ENCODE assay signal across 8 mouse cellular contexts in the genomic region with DNA sequence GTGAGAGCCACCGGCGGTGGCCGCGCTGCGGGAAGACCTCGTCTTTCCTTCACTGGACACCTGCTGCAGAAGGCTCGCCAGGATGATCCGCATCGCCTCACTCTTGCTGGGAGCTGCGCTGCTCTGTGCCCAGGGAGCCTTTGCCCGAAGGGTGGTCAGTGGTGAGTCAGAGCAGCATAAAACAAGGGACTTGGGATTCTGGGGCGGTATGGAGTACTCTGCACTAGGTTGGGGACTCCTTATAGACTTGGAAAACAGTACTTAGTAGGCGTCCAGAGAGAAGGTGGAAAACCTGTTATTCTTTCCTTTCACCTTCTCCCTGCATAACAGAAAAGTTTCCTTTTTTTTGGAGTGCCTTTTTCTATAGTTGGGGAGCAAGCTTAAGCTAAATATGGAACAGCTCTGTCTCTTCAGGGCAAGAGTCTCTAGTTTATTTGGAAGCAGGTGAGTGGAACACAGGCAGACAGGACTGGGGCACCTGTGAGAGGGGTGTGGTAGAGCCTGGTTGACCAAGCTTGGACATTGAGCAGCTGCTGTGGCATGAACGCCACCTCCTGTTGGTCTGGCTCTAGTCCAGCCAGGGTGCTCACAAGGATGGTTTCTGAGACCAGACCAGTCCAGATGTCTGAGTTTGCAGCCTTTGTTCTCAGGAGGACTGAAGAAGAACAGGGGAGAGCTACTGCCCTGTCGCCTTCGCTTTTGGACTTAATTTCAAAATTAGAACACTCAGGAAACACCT. TPM values are rescaled to one million over a fixed set of nuclear protein-coding genes. Genes with fewer than 3 reads are reported as not detected.
A peak's percentile ranks its signal among the peaks of the same experiment; 100 is the strongest.
DNase-seq lines count a peak whose midpoint lies in the region; ATAC-seq and TF ChIP-seq lines count a peak whose summit lies in the region.

No protein-coding gene starts in this region.

- peak; percentile 3 for DNase-seq in adrenal gland, postnatal 10 days
- no peak for DNase-seq in adrenal gland, postnatal 14 days
- no peak for DNase-seq in lung, embryonic 14.5 days
- DNase-seq in lung, postnatal 25 days (ENCODE audit: low spot score), result no peak
- DNase-seq in retina, postnatal 1 day, result peak; percentile 47
- DNase-seq in adrenal gland, postnatal 25 days, result no peak
- no peak for DNase-seq in adipocyte (ENCODE audit: low spot score)

- H3K36me3 ChIP-seq in lung, embryonic 14.5 days (ENCODE audit: insufficient read depth), result no peaks in the 10 kb centered on the region
- H3K36me3 ChIP-seq in limb, embryonic 13.5 days, result no peaks in the 10 kb centered on the region

- ATAC-seq in lung, embryonic 14.5 days (ENCODE audit: insufficient read depth), result peak; percentile 64
- ATAC-seq in limb, embryonic 13.5 days (ENCODE audit: low FRiP score, low read depth), result peak; percentile 26; the same call in 1 of the 2 replicates

- WGBS in lung, embryonic 14.5 days, result 10% methylated on average over 16 of the region's 16 CpGs
- WGBS in limb, embryonic 13.5 days, result 11% methylated on average over 16 of the region's 16 CpGs

- H3K27me3 ChIP-seq in lung, embryonic 14.5 days (ENCODE audit: insufficient read depth, low read length), result no peaks in the 10 kb centered on the region; the same call in 1 of the 2 replicates
- peaks cover 13% of the 10 kb centered on the region for H3K27me3 ChIP-seq in limb, embryonic 13.5 days

- H3K27ac ChIP-seq in lung, embryonic 14.5 days (ENCODE audit: low read depth), result no peak overlapping the region
- H3K27ac ChIP-seq in limb, embryonic 13.5 days, result no peak overlapping the region

- peaks cover 7% of the 10 kb centered on the region; the same call in 1 of the 2 replicates for H3K4me1 ChIP-seq in lung, embryonic 14.5 days (ENCODE audit: insufficient read depth)
- H3K4me1 ChIP-seq in limb, embryonic 13.5 days, result peaks cover 7% of the 10 kb centered on the region; the same call in 1 of the 2 replicates

- peak overlapping the region; percentile 38 for H3K4me3 ChIP-seq in lung, embryonic 14.5 days (ENCODE audit: low read depth, low read length)
- peak overlapping the region; percentile 54 for H3K4me3 ChIP-seq in limb, embryonic 13.5 days

- H3K9me3 ChIP-seq in lung, embryonic 14.5 days (ENCODE audit: low read depth, low read length), result no peaks in the 10 kb centered on the region
- H3K9me3 ChIP-seq in limb, embryonic 13.5 days, result no peaks in the 10 kb centered on the region

- H3K9ac ChIP-seq in lung, embryonic 14.5 days, result no peak overlapping the region
- peak overlapping the region; percentile 68 for H3K9ac ChIP-seq in limb, embryonic 13.5 days

- no peak for TF ChIP-seq CTCF in lung, embryonic 14.5 days (IDR thresholded peaks at IDR 0.05; ENCODE audit: low read depth)

- H3K4me2 ChIP-seq in lung, embryonic 14.5 days, result peak overlapping the region; percentile 81
- H3K4me2 ChIP-seq in limb, embryonic 13.5 days (replicated peaks), result peak overlapping the region; percentile 95

RNA-seq across cellular contexts. Expression of gene Chodl, which starts 0.7 kb away (rescaled TPM):
- 1 to 10 TPM; 2.1 to 2.9 TPM for total RNA-seq in adrenal gland, postnatal 10 days (2021)
- total RNA-seq in adrenal gland, postnatal 14 days (2021), result 0.48 and 0.83 TPM in 2 replicates
- 0.92 and 1.2 TPM in 2 replicates for polyA plus RNA-seq in lung, embryonic 14.5 days (2014; fragmentation: Nextera tagmentation; extraction: Ambion mirVana)
- 86.4 and 89.5 TPM in 2 replicates for polyA plus RNA-seq in limb, embryonic 13.5 days (2015; fragmentation: Nextera tagmentation; extraction: Ambion mirVana)
- total RNA-seq in adrenal gland, postnatal 25 days (2021), result 0.30 TPM in 1 of 2 replicates, not detected in the other

Comparison
In these comparisons a context has a peak if more than half of its experiments do, and no peak if none do; other contexts are left out.
1. DNase-seq: peak in adrenal gland, postnatal 10 days (single experiment) and retina, postnatal 1 day (single experiment); none in adrenal gland, postnatal 14 days (single experiment), lung, embryonic 14.5 days (single experiment), lung, postnatal 25 days (single experiment), adrenal gland, postnatal 25 days (single experiment) and adipocyte (single experiment).